ENCODE assay signal across 17 mouse cellular contexts in genomic region chr12:76780639-76781468, GRCm38 (mm10). TPM values are rescaled to one million over a fixed set of nuclear protein-coding genes. Genes with fewer than 3 reads are reported as not detected.
DNase-seq lines count a peak whose midpoint lies in the region; ATAC-seq and TF ChIP-seq lines count a peak whose summit lies in the region.
"Had no signal": no experiment of that assay in that cellular context is flagged by ENCODE, and none has a peak within 500 bp of the region (broad histone marks: within the 10 kb centered on the region; RNA-seq: fewer than 3 reads in every experiment).

No protein-coding gene starts in this region.

- no peak overlapping the region for H3K4me2 ChIP-seq in liver, embryonic 11.5 days
- no peak overlapping the region for H3K4me2 ChIP-seq in forebrain, postnatal 0 days (ENCODE audit: low read depth)
- no peak overlapping the region for H3K4me2 ChIP-seq in midbrain, embryonic 14.5 days (ENCODE audit: low read length)

- no peaks in the 10 kb centered on the region for H3K27me3 ChIP-seq in heart, embryonic 10.5 days (ENCODE audit: insufficient read depth, poor library complexity, severe bottlenecking)
- no peaks in the 10 kb centered on the region for H3K27me3 ChIP-seq in liver, embryonic 11.5 days (replicated peaks; ENCODE audit: control insufficient read depth, insufficient read depth, low read length)
- H3K27me3 ChIP-seq in forebrain, postnatal 0 days (ENCODE audit: insufficient read depth, low read length), result no peaks in the 10 kb centered on the region
- H3K27me3 ChIP-seq in midbrain, embryonic 14.5 days (ENCODE audit: control insufficient read depth, insufficient read depth, low read length), result no peaks in the 10 kb centered on the region

- peak overlapping the region; percentile 73 for H3K27ac ChIP-seq in heart, embryonic 10.5 days
- no peak overlapping the region for H3K27ac ChIP-seq in liver, embryonic 11.5 days (ENCODE audit: low read depth, low read length)
- H3K27ac ChIP-seq in forebrain, postnatal 0 days (ENCODE audit: low read depth, low read length), result 0 out of 2 replicates have a peak overlapping the region, but pooled peaks have one; percentile 29
- H3K27ac ChIP-seq in midbrain, embryonic 14.5 days (replicated peaks; ENCODE audit: low read depth, low read length), result peak overlapping the region; percentile 15; the same call in 1 of the 2 replicates
- H3K27ac ChIP-seq: kidney, postnatal 0 days; left cerebral cortex, adult 2 months; liver, embryonic 14.5 days had no signal

- peaks cover 28% of the 10 kb centered on the region for H3K4me1 ChIP-seq in heart, embryonic 10.5 days
- H3K4me1 ChIP-seq in liver, embryonic 11.5 days (replicated peaks; ENCODE audit: control insufficient read depth, insufficient read depth, low read length), result no peaks in the 10 kb centered on the region
- no peaks in the 10 kb centered on the region for H3K4me1 ChIP-seq in forebrain, postnatal 0 days (ENCODE audit: insufficient read depth)
- no peaks in the 10 kb centered on the region for H3K4me1 ChIP-seq in midbrain, embryonic 14.5 days (ENCODE audit: control insufficient read depth, insufficient read depth, low read length)

- H3K36me3 ChIP-seq in heart, embryonic 10.5 days, result peaks cover 7% of the 10 kb centered on the region
- no peaks in the 10 kb centered on the region; the same call in 1 of the 2 replicates for H3K36me3 ChIP-seq in liver, embryonic 11.5 days (ENCODE audit: control insufficient read depth, insufficient read depth, low read length)
- H3K36me3 ChIP-seq in forebrain, postnatal 0 days (ENCODE audit: insufficient read depth), result peaks cover 4% of the 10 kb centered on the region; the same call in 1 of the 2 replicates
- 0 out of 2 replicates have a peak, but pooled peaks cover 4% of the 10 kb centered on the region for H3K36me3 ChIP-seq in midbrain, embryonic 14.5 days (ENCODE audit: control insufficient read depth, insufficient read depth, low read length)

- intact Hi-C loops in heart, postnatal 14 days (cut with DNase I), result no loop called here

- no peak overlapping the region for H3K4me3 ChIP-seq in heart, embryonic 10.5 days
- H3K4me3 ChIP-seq in liver, embryonic 11.5 days (ENCODE audit: low read depth, low read length), result no peak overlapping the region
- H3K4me3 ChIP-seq in forebrain, postnatal 0 days (ENCODE audit: low read depth, low read length), result no peak overlapping the region
- H3K4me3 ChIP-seq in midbrain, embryonic 14.5 days (replicated peaks; ENCODE audit: low read depth, low read length), result no peak overlapping the region
- H3K4me3 ChIP-seq: left cerebral cortex, adult 2 months had no signal

- H3K9me3 ChIP-seq in heart, embryonic 10.5 days, result no peaks in the 10 kb centered on the region
- no peaks in the 10 kb centered on the region for H3K9me3 ChIP-seq in liver, embryonic 11.5 days (ENCODE audit: control insufficient read depth, low read length)
- no peaks in the 10 kb centered on the region for H3K9me3 ChIP-seq in forebrain, postnatal 0 days (ENCODE audit: low read length)
- H3K9me3 ChIP-seq in midbrain, embryonic 14.5 days (ENCODE audit: control insufficient read depth, low read length), result no peaks in the 10 kb centered on the region

- no peak for TF ChIP-seq CTCF in forebrain, postnatal 0 days (IDR thresholded peaks at IDR 0.05; ENCODE audit: low read depth)

- H3K9ac ChIP-seq in liver, embryonic 11.5 days (ENCODE audit: low read depth, low read length), result no peak overlapping the region
- H3K9ac ChIP-seq in forebrain, postnatal 0 days, result no peak overlapping the region
- no peak overlapping the region for H3K9ac ChIP-seq in midbrain, embryonic 14.5 days (replicated peaks; ENCODE audit: low read length)
- H3K9ac ChIP-seq: liver, embryonic 14.5 days had no signal

- no peak for DNase-seq in heart, embryonic 10.5 days (ENCODE audit: low spot score)
- DNase-seq in heart, postnatal 14 days, result no peak
- DNase-seq in liver, embryonic 11.5 days (ENCODE audit: low spot score), result peak; percentile 22
- DNase-seq in liver, result no peak
- peak; percentile 54 for DNase-seq in forebrain, postnatal 0 days
- DNase-seq in midbrain, embryonic 14.5 days, result peak; percentile 41
- no peak for DNase-seq in cerebellum, adult 18-20 months
- DNase-seq: adrenal gland, adult 2 months; lung, postnatal 4 days; right cerebral cortex, postnatal 25 days had no signal

- 73% methylated on average over 12 of the region's 12 CpGs for WGBS in heart, embryonic 10.5 days
- 82% methylated on average over 12 of the region's 12 CpGs for WGBS in liver, embryonic 11.5 days
- 61% methylated on average over 12 of the region's 12 CpGs for WGBS in forebrain, postnatal 0 days
- WGBS in midbrain, embryonic 14.5 days, result 51% methylated on average over 12 of the region's 12 CpGs

- no peak for ATAC-seq in liver, embryonic 11.5 days (replicated peaks; ENCODE audit: low FRiP score)
- peak; percentile 56 for ATAC-seq in forebrain, postnatal 0 days
- no peak; the same call in 1 of the 2 replicates for ATAC-seq in midbrain, embryonic 14.5 days (ENCODE audit: low FRiP score, low TSS enrichment)
- no peak for ATAC-seq in monocyte, adult 5-6 weeks (replicated peaks; ENCODE audit: insufficient number of reproducible peaks, low FRiP score, low TSS enrichment, poor library complexity, severe bottlenecking)

RNA-seq across cellular contexts. Expression of gene Gpx2, which starts 14.5 kb away (rescaled TPM):
- 0.11 and 0.60 TPM in 2 replicates for polyA plus RNA-seq in heart, embryonic 10.5 days (2016; fragmentation: Nextera tagmentation; extraction: Ambion mirVana)
- total RNA-seq in heart, postnatal 14 days (2021), result not detected
- not detected in 2 replicates for polyA plus RNA-seq in liver, embryonic 11.5 days (2014; fragmentation: Nextera tagmentation; extraction: Ambion mirVana)
- not detected in 2 replicates for total RNA-seq in forebrain, postnatal 0 days (2014; rRNA removed)
- polyA plus RNA-seq in forebrain, postnatal 0 days (2015; fragmentation: Nextera tagmentation; extraction: Ambion mirVana), result 0.31 TPM in 1 of 2 replicates, not detected in the other
- 0.09 TPM in 1 of 2 replicates, not detected in the other for polyA plus RNA-seq in midbrain, embryonic 14.5 days (2014; fragmentation: Nextera tagmentation; extraction: Ambion mirVana)
- not detected in 3 replicates for total RNA-seq in monocyte, adult 5-6 weeks (2017)
- total RNA-seq: adrenal gland, adult 2 months had no signal
- polyA plus RNA-seq: adrenal gland, adult 2 months; C2C12; heart, embryonic 14.5 days; neural tube, embryonic 14.5 days had no signal

RNA-seq across cellular contexts. Expression of gene Fntb, which starts 15.5 kb away (rescaled TPM):
- polyA plus RNA-seq in heart, embryonic 10.5 days (2016; fragmentation: Nextera tagmentation; extraction: Ambion mirVana), result 36.9 and 39.2 TPM in 2 replicates
- total RNA-seq in heart, postnatal 14 days (2021), result 10 to 100 TPM; 15.2 to 18.9 TPM
- polyA plus RNA-seq in liver, embryonic 11.5 days (2014; fragmentation: Nextera tagmentation; extraction: Ambion mirVana), result 41.6 and 43.8 TPM in 2 replicates
- 22.7 and 32.3 TPM in 2 replicates for total RNA-seq in forebrain, postnatal 0 days (2014; rRNA removed)
- polyA plus RNA-seq in forebrain, postnatal 0 days (2015; fragmentation: Nextera tagmentation; extraction: Ambion mirVana), result 38.7 and 42.3 TPM in 2 replicates
- polyA plus RNA-seq in midbrain, embryonic 14.5 days (2014; fragmentation: Nextera tagmentation; extraction: Ambion mirVana), result 33.1 and 39.9 TPM in 2 replicates
- 1.4 to 8.8 TPM (median 6.4 TPM) in 3 replicates for total RNA-seq in monocyte, adult 5-6 weeks (2017)

RNA-seq across cellular contexts. Expression of gene Churc1, which starts 15.5 kb away (rescaled TPM):
- 145 and 165 TPM in 2 replicates for polyA plus RNA-seq in heart, embryonic 10.5 days (2016; fragmentation: Nextera tagmentation; extraction: Ambion mirVana)
- 10 to 100 TPM; 81.6 to 88.1 TPM for total RNA-seq in heart, postnatal 14 days (2021)
- polyA plus RNA-seq in liver, embryonic 11.5 days (2014; fragmentation: Nextera tagmentation; extraction: Ambion mirVana), result 144 and 154 TPM in 2 replicates
- 75.7 and 84.4 TPM in 2 replicates for total RNA-seq in forebrain, postnatal 0 days (2014; rRNA removed)
- 115 and 146 TPM in 2 replicates for polyA plus RNA-seq in forebrain, postnatal 0 days (2015; fragmentation: Nextera tagmentation; extraction: Ambion mirVana)
- 103 and 129 TPM in 2 replicates for polyA plus RNA-seq in midbrain, embryonic 14.5 days (2014; fragmentation: Nextera tagmentation; extraction: Ambion mirVana)
- total RNA-seq in monocyte, adult 5-6 weeks (2017), result 42.5 to 61.0 TPM (median 52.8 TPM) in 3 replicates

RNA-seq across cellular contexts. Expression of gene Rab15, which starts 41.9 kb away (rescaled TPM):
- 3.1 and 6.3 TPM in 2 replicates for polyA plus RNA-seq in heart, embryonic 10.5 days (2016; fragmentation: Nextera tagmentation; extraction: Ambion mirVana)
- total RNA-seq in heart, postnatal 14 days (2021), result 1 to 10 TPM in 1 of 2 experiments, under 1 TPM in 1; 0.86 to 1.8 TPM
- 1.7 and 2.1 TPM in 2 replicates for polyA plus RNA-seq in liver, embryonic 11.5 days (2014; fragmentation: Nextera tagmentation; extraction: Ambion mirVana)
- 75.1 and 83.0 TPM in 2 replicates for total RNA-seq in forebrain, postnatal 0 days (2014; rRNA removed)
- 43.7 and 52.6 TPM in 2 replicates for polyA plus RNA-seq in forebrain, postnatal 0 days (2015; fragmentation: Nextera tagmentation; extraction: Ambion mirVana)
- 25.4 and 32.3 TPM in 2 replicates for polyA plus RNA-seq in midbrain, embryonic 14.5 days (2014; fragmentation: Nextera tagmentation; extraction: Ambion mirVana)
- total RNA-seq in monocyte, adult 5-6 weeks (2017), result not detected in 3 replicates

Comparison
In these comparisons a context has a peak if more than half of its experiments do, and no peak if none do; other contexts are left out.
1. DNase-seq: peak in liver, embryonic 11.5 days (single experiment), forebrain, postnatal 0 days (single experiment) and midbrain, embryonic 14.5 days (single experiment); none in heart, embryonic 10.5 days (single experiment), heart, postnatal 14 days (0 of 2), liver (single experiment) and cerebellum, adult 18-20 months (0 of 2).